Mouse (Mus musculus) E14TG2a.4 (cell line): ENCODE data around the gene Slc51b.

ENCODE experiments used
- H3K27me3 ChIP-seq: 2 replicates; pipeline ENCODE4 v1.6.1; 2014; ENCODE audit warnings: low read length, control low read depth; ENCODE audit not compliant: insufficient read depth
- H3K36me3 ChIP-seq: 2 replicates; pipeline ENCODE4 v1.6.1; 2014; ENCODE audit warnings: low read length, control low read depth; ENCODE audit not compliant: insufficient read depth
- H3K4me1 ChIP-seq: replicated peaks from 2 replicates; pipeline ENCODE4 v1.6.1; 2014; ENCODE audit warnings: low read depth, low read length, control low read depth
- H3K4me3 ChIP-seq: replicated peaks from 2 replicates; pipeline ENCODE4 v1.5.1; 2014; ENCODE audit warnings: mild to moderate bottlenecking, low read length
- H3K9me3 ChIP-seq: 2 replicates; pipeline ENCODE4 v1.6.1; 2014; ENCODE audit warnings: low read length, control low read depth
- CTCF ChIP-seq: conservative IDR thresholded peaks from 2 replicates; pipeline ENCODE4 v1.5.1; 2014; ENCODE audit warnings: low read length
- NANOG ChIP-seq: IDR thresholded peaks from 2 replicates; pipeline ENCODE4 v1.6.1; 2014; ENCODE audit warnings: borderline replicate concordance, low read length, mixed read lengths
- POU5F1 ChIP-seq: IDR thresholded peaks from 2 replicates; pipeline ENCODE4 v1.6.1; 2014; ENCODE audit warnings: low read length, borderline replicate concordance

Gene Slc51b

DNA sequence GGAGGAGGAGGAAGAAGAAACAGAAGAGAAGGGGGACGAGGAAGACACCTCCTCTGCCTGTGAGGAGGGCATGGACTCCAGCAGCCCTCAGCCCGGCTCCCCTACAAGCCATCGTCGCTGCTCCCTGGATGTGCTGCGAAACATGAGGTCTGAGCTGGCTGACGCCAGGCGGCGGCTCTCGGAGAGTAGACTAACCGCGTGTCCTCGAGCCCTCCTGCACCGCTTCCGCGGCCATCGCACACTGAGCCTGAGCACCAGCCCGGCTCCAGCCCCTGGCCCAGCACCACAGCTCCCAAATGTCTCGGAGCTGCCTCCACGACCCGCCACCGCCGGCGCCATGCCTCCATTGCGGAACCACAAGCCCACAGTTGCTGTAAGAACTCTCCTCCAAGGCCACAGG, 51.0 kb downstream of the Slc51b start:
- H3K4me1 ChIP-seq: peaks cover 13% of the 10 kb centered on the region
- H3K9me3 ChIP-seq: no peaks in the 10 kb centered on the region
- peaks cover 16% of the 10 kb centered on the region for H3K27me3 ChIP-seq
- H3K36me3 ChIP-seq: peaks cover 23% of the 10 kb centered on the region; the same call in 1 of the 2 replicates
- H3K4me3 ChIP-seq: peak overlapping the region; percentile 72
- TF ChIP-seq POU5F1 (no peak), NANOG (no peak), CTCF (no peak)

DNA sequence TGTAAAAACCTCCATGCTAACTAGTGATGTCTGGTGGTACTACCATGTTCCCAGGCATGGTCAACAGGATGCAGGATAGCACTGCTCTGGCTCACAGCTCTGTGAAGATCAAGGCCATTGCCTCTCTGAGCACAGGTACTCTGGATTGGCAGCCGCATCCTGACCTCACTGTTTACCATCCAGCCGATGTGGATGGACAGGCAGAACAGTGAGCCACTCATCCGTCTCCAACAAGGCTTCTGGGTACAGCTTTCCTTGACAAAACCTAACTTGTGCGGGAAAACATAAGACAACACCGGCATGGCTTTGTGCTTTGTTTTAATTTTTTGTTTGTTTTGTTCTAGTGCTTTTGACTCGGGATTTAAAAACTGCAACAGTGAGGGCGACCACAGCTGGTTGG, 57.0 kb downstream of the Slc51b start:
- no peak for TF ChIP-seq NANOG
- no peak for TF ChIP-seq POU5F1
- no peak for TF ChIP-seq CTCF
- H3K27me3 ChIP-seq: peaks cover under 1% of the 10 kb centered on the region; the same call in 1 of the 2 replicates
- peaks cover 19% of the 10 kb centered on the region for H3K4me1 ChIP-seq
- H3K4me3 ChIP-seq: no peak overlapping the region
- no peaks in the 10 kb centered on the region for H3K9me3 ChIP-seq
- peaks cover 32% of the 10 kb centered on the region for H3K36me3 ChIP-seq

DNA sequence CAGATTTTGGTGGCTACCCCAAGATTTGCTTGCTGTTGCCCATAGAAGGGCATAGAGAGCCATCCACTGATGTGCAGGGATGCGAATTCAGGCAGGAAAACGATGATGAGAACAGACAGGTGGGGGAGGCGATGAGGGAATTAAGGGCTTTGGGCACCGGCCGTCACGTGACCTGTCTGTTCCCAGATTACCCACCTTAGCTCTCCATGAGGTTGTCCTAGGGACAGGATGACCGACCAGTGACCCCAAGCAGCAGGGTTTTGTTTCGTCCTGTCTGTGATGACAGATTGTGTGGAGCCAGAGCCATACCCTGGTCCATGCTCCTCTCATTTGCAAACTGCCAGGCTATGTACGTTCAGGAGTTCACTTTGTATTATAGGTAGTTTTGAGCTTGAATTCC, 59.1 kb downstream of the Slc51b start:
- peaks cover 52% of the 10 kb centered on the region for H3K36me3 ChIP-seq
- H3K27me3 ChIP-seq: no peaks in the 10 kb centered on the region
- no peak overlapping the region for H3K4me3 ChIP-seq
- TF ChIP-seq NANOG (no peak), CTCF (no peak), POU5F1 (no peak)
- no peaks in the 10 kb centered on the region for H3K9me3 ChIP-seq
- H3K4me1 ChIP-seq: peaks cover 13% of the 10 kb centered on the region; the same call in 1 of the 2 replicates
